Mouse (Mus musculus) ES-E14 (cell line): ENCODE measurements around the gene Glt8d2. TPM values are rescaled to one million over a fixed set of nuclear protein-coding genes. Genes with fewer than 3 reads are reported as not detected.

ENCODE experiments used
- DNase-seq: peaks from one replicate; pipeline ENCODE4 v3.0.0-alpha.2; 2013; ENCODE audit warnings: low read depth, low spot score
- H3K27ac ChIP-seq: 2 replicates; pipeline ENCODE4 v1.5.1; 2012; ENCODE audit warnings: low read depth, mild to moderate bottlenecking, low read length, moderate library complexity, mixed read lengths; ENCODE audit not compliant: poor library complexity, insufficient read depth, severe bottlenecking
- H3K36me3 ChIP-seq: 2 replicates; pipeline ENCODE4 v1.6.1; 2012; ENCODE audit warnings: mild to moderate bottlenecking, low read length, moderate library complexity, mixed read lengths; ENCODE audit not compliant: control insufficient read depth, poor library complexity, insufficient read depth, severe bottlenecking
- H3K4me1 ChIP-seq, 2 experiments: fragments of 150-350 bp in 1 of 2; sonication (generic) in 1 of 2; 2 replicates each; pipeline ENCODE4 v1.6.1; 2012; ENCODE audit warnings: low read length in 2 of 2, mild to moderate bottlenecking in 1 of 2, mixed read lengths in 1 of 2; ENCODE audit not compliant: control insufficient read depth in 2 of 2, insufficient read depth in 2 of 2, poor library complexity in 1 of 2
- H3K4me3 ChIP-seq, 2 experiments: fragments of 150-350 bp in 1 of 2; sonication (generic) in 1 of 2; 2 replicates each; pipeline ENCODE4 v1.5.1; 2012; ENCODE audit warnings: low read length in 2 of 2, low read depth in 1 of 2, mild to moderate bottlenecking in 1 of 2, mixed read lengths in 1 of 2; ENCODE audit not compliant: insufficient read depth in 1 of 2, poor library complexity in 1 of 2, severe bottlenecking in 1 of 2
- H3K9ac ChIP-seq: 2 replicates; pipeline ENCODE4 v1.6.1; 2012; ENCODE audit warnings: low read depth, mild to moderate bottlenecking, low read length, mixed read lengths; ENCODE audit not compliant: poor library complexity, insufficient read depth, severe bottlenecking
- H3K9me3 ChIP-seq: fragments of 150-350 bp; sonication (generic); 2 replicates; pipeline ENCODE4 v1.6.1; 2012; ENCODE audit warnings: low read depth, mild to moderate bottlenecking, low read length; ENCODE audit not compliant: control insufficient read depth, insufficient read depth
- CHD2 ChIP-seq: IDR thresholded peaks from 2 replicates; pipeline ENCODE4 v1.6.1; 2014; ENCODE audit warnings: mild to moderate bottlenecking, low read depth, low read length, inconsistent platforms
- HCFC1 ChIP-seq: IDR thresholded peaks from 2 replicates; pipeline ENCODE4 v1.6.1; 2012; ENCODE audit warnings: low read length, inconsistent platforms, borderline replicate concordance; ENCODE audit not compliant: insufficient read depth
- MAFK ChIP-seq: IDR thresholded peaks from 2 replicates; pipeline ENCODE4 v1.6.1; 2014; ENCODE audit warnings: mild to moderate bottlenecking, low read depth, low read length, inconsistent platforms; ENCODE audit not compliant: insufficient read depth
- ZC3H11A ChIP-seq: IDR thresholded peaks from 2 replicates; pipeline ENCODE4 v1.6.1; 2012; ENCODE audit warnings: low read depth, mild to moderate bottlenecking, inconsistent platforms, low read length, borderline replicate concordance
- ZNF384 ChIP-seq: IDR thresholded peaks from 2 replicates; pipeline ENCODE4 v1.6.1; 2012; ENCODE audit warnings: low read depth, low read length, inconsistent platforms
- in situ Hi-C, 2 experiments: fragments of 600-800 bp; cut with MboI; formaldehyde crosslinking; loops; one replicate each; pipeline ENCODE4 v1.15.1; 2025; ENCODE audit warnings: low sequenced_read_pairs in 2 of 2, inconsistent platforms in 1 of 2; ENCODE audit not compliant: unreplicated experiment in 2 of 2
- total RNA-seq: library from RNA; depleted of rRNA; stranded (reverse); fragments of 300-350 nt; gene quantifications from 2 replicates; pipeline ENCODE4 v1.2.3, GENCODE M21; 2012

Glt8d2 gene
- total RNA-seq, 1 experiment: 0.62 TPM

GRCm38 (mm10) chr10:82696453-82697079 is 6.1 kb upstream of the Glt8d2 start:
- no peak for TF ChIP-seq CHD2
- in situ Hi-C loops: no loop called here
- H3K9ac ChIP-seq: no peak overlapping the region
- no peak overlapping the region for H3K4me3 ChIP-seq
- no peak for DNase-seq
- peaks cover 0 to 7% of the 10 kb centered on the region in 2 experiments; a peak in 2 of 4 replicates for H3K4me1 ChIP-seq
- no peaks in the 10 kb centered on the region for H3K9me3 ChIP-seq
- H3K27ac ChIP-seq: no peak overlapping the region
- no peaks in the 10 kb centered on the region for H3K36me3 ChIP-seq

- Histone ChIP-seq H3K9ac (no peak within 1 kb of the TSS), H3K27ac (no peak within 1 kb of the TSS), H3K36me3 (no peaks in the 10 kb centered on the region), H3K4me1 (peaks cover 0 to 7% of the 10 kb centered on the region in 2 experiments; a peak in 2 of 4 replicates), H3K9me3 (no peaks in the 10 kb centered on the region), H3K4me3 (no peak within 1 kb of the TSS)
- TF ChIP-seq CHD2: no peak
- no peak for TF ChIP-seq ZC3H11A
- TF ChIP-seq MAFK: no peak
- TF ChIP-seq ZNF384: no peak
- TF ChIP-seq HCFC1: no peak
- in situ Hi-C loops: no loop called here
- DNase-seq: no peak
Observed at GRCm38 (mm10) chr10:82695956-82696355, 5.5 kb upstream of the Glt8d2 start, which contains the start of gene Hcfc2. Hcfc2 (plus strand) TSS chr10:82696160.

- Histone ChIP-seq H3K36me3 (no peaks in the 10 kb centered on the region), H3K27ac (no peak overlapping the region), H3K4me3 (no peak overlapping the region), H3K9me3 (no peaks in the 10 kb centered on the region), H3K4me1 (no peaks in the 10 kb centered on the region), H3K9ac (no peak overlapping the region)
- TF ChIP-seq ZC3H11A: no peak
- TF ChIP-seq ZNF384: no peak
- TF ChIP-seq CHD2: no peak
- no peak for TF ChIP-seq MAFK
- TF ChIP-seq HCFC1: no peak
- in situ Hi-C loops: no loop called here
- no peak for DNase-seq
Observed at GRCm38 (mm10) chr10:82689681-82690211, 704 bp downstream of the Glt8d2 start.

- Histone ChIP-seq H3K4me1 (no peaks in the 10 kb centered on the region), H3K27ac (no peak overlapping the region), H3K9ac (no peak overlapping the region), H3K36me3 (no peaks in the 10 kb centered on the region), H3K9me3 (no peaks in the 10 kb centered on the region), H3K4me3 (no peak overlapping the region)
- DNase-seq: no peak
- in situ Hi-C loops: no loop called here
- TF ChIP-seq CHD2 (no peak), ZC3H11A (no peak), MAFK (no peak), HCFC1 (no peak), ZNF384 (no peak)
Observed at GRCm38 (mm10) chr10:82685440-82685839, 5.0 kb downstream of the Glt8d2 start.

- in situ Hi-C loops: no loop called here
- TF ChIP-seq ZC3H11A (no peak), HCFC1 (no peak), MAFK (no peak), ZNF384 (no peak), CHD2 (no peak)
Observed at GRCm38 (mm10) chr10:82681639-82682038, 8.8 kb downstream of the Glt8d2 start.

More at GRCm38 (mm10) chr10:82681639-82682038, 8.8 kb downstream of the Glt8d2 start:
- no peak for DNase-seq
- Histone ChIP-seq H3K36me3 (no peaks in the 10 kb centered on the region), H3K9me3 (no peaks in the 10 kb centered on the region), H3K4me3 (no peak overlapping the region), H3K27ac (no peak overlapping the region), H3K4me1 (no peaks in the 10 kb centered on the region), H3K9ac (no peak overlapping the region)
